Mouse (Mus musculus): Measurements from ENCODE around the gene Sppl2a.

DNA sequence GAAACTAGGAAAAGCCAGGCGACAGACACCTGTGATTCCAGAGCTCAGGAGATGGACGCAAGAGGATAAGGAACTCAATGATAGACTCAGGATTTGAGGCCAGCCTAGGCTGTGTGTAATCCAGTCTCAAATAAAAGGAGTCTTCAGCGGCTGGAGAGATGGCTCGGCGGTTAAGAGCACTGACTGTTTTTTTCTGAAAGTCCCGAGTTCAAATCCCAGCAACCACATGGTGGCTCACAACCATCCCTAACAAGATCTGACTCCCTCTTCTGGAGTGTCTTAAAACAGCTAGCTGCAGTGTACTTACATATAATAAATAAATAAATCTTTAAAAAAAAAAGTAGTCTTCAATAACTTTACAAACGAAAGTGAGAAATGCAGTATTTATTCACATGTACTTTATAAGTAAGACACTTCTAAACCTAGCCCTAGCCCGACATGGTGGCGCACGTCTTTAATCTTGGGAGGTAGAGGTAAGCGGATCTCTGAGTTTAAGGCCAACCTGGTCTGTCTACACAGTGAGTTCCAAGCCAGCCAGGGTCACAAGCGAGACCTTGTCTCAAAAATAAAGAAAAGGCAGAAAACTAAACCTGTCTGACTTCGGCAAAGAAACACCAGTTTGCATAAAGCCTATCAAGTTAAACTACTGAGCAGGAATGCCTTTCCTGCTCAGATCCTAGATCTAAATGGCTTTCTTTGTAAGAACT is 58.1 kb downstream of the Sppl2a start:
- TF ChIP-seq CTCF (IDR thresholded peaks at IDR 0.05; ENCODE audit: insufficient read depth, low read length) (no peak), POLR2A (IDR thresholded peaks at IDR 0.05; ENCODE audit: borderline replicate concordance, extremely low read depth, low read depth, low read length) (no peak)

Measured in lung, adult 2 months (tissue).